Mouse (Mus musculus) thymus, adult 2 months (tissue): ENCODE measurements around the gene Klk8.

ENCODE experiments used
- CTCF ChIP-seq: fragments of 200-500 bp; IDR thresholded peaks from 2 replicates; pipeline ENCODE4 v1.5.1; 2012; ENCODE audit warnings: mild to moderate bottlenecking, control low read depth, low read length, moderate library complexity, borderline replicate concordance; ENCODE audit not compliant: control insufficient read depth, poor library complexity, insufficient read depth; ENCODE audit errors: extremely low read depth
- POLR2A ChIP-seq: fragments of 200-500 bp; IDR thresholded peaks from 2 replicates; pipeline ENCODE4 v1.6.1; 2012; ENCODE audit warnings: mild to moderate bottlenecking, low read length, control low read depth, moderate library complexity; ENCODE audit not compliant: control insufficient read depth, poor library complexity, insufficient read depth; ENCODE audit errors: extremely low read depth

DNA sequence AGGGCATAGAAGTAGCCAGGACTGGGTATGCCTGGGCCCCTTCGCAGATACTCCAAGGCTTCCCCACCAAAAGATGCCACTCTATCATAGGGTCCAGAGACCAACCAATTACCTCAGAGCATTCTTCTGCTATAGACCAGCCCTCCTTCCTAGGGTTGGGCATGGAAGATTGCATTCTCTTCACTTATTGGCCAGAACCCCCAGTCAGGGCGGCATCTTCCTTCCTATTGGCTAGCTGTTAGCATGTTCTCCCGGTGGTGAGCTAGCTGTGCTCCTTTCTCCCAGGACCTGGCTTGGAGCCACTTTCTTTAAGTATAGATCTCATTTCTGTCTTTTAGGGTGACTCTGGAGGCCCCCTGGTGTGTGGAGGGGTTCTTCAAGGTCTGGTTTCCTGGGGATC lies 24.5 kb upstream of the Klk8 start:
- TF ChIP-seq CTCF (no peak), POLR2A (no peak)
